8 mouse cellular contexts compared by ENCODE assay signal in genomic region chr11:90002231-90002986, GRCm38 (mm10). TPM values are rescaled to one million over a fixed set of nuclear protein-coding genes. Genes with fewer than 3 reads are reported as not detected.
A peak's percentile ranks its signal among the peaks of the same experiment; 100 is the strongest.
DNase-seq lines count a peak whose midpoint lies in the region; ATAC-seq and TF ChIP-seq lines count a peak whose summit lies in the region.

TSS of gene Pctp (minus strand) at chr11:90002894.

- TF ChIP-seq CTCF in CH12.LX (conservative IDR thresholded peaks at IDR 0.05 in 1 of 2, IDR thresholded peaks at IDR 0.05 in 1 of 2; ENCODE audit: low read depth in 2 of 2, low read length in 2 of 2), result no peak
- TF ChIP-seq CTCF in kidney, postnatal 0 days (IDR thresholded peaks at IDR 0.05; ENCODE audit: low read depth), result no peak

- TF ChIP-seq RAD21 in CH12.LX (IDR thresholded peaks at IDR 0.05; ENCODE audit: low read depth, low read length), result no peak

- H3K27ac ChIP-seq in CH12.LX (ENCODE audit: insufficient read depth, low read depth), result no peak within 1 kb of the TSS
- peak within 1 kb of the TSS; percentile 63; the same call in 1 of the 2 replicates for H3K27ac ChIP-seq in brown adipose tissue, adult 24 weeks (replicated peaks; ENCODE audit: low read depth, low read length)
- H3K27ac ChIP-seq in heart, embryonic 13.5 days (replicated peaks), result peak within 1 kb of the TSS; percentile 48; the same call in 1 of the 2 replicates
- peak within 1 kb of the TSS; percentile 73 for H3K27ac ChIP-seq in kidney, postnatal 0 days
- H3K27ac ChIP-seq in neural tube, embryonic 13.5 days (replicated peaks), result no peak within 1 kb of the TSS

- H3K36me3 ChIP-seq in CH12.LX (replicated peaks in 1 of 2; ENCODE audit: control insufficient read depth in 1 of 2, insufficient read depth in 1 of 2, low read length in 1 of 2), result peaks cover 0 to 34% of the 10 kb centered on the region in 2 experiments
- no peaks in the 10 kb centered on the region; the same call in 1 of the 2 replicates for H3K36me3 ChIP-seq in erythroblast, embryonic 14.5 days (ENCODE audit: control insufficient read depth)
- H3K36me3 ChIP-seq in heart, embryonic 13.5 days, result no peaks in the 10 kb centered on the region
- no peaks in the 10 kb centered on the region for H3K36me3 ChIP-seq in kidney, postnatal 0 days (ENCODE audit: insufficient read depth, low read length)
- no peaks in the 10 kb centered on the region for H3K36me3 ChIP-seq in neural tube, embryonic 13.5 days

- H3K4me3 ChIP-seq in CH12.LX (replicated peaks in 1 of 3; ENCODE audit: low read depth in 2 of 3, low read length in 2 of 3, poor library complexity in 1 of 3), result peak within 1 kb of the TSS; percentile 65 to 85 (median 72)
- peak within 1 kb of the TSS; percentile 73 for H3K4me3 ChIP-seq in brown adipose tissue, adult 24 weeks (ENCODE audit: insufficient read depth, low read depth, low read length)
- peak within 1 kb of the TSS; percentile 66 for H3K4me3 ChIP-seq in erythroblast, embryonic 14.5 days (replicated peaks)
- peak within 1 kb of the TSS; percentile 75 for H3K4me3 ChIP-seq in heart, embryonic 13.5 days
- H3K4me3 ChIP-seq in kidney, postnatal 0 days (replicated peaks; ENCODE audit: low read depth, low read length), result peak within 1 kb of the TSS; percentile 34
- H3K4me3 ChIP-seq in neural tube, embryonic 13.5 days, result peak within 1 kb of the TSS; percentile 43

- peaks cover 3% of the 10 kb centered on the region for H3K27me3 ChIP-seq in CH12.LX (replicated peaks)
- H3K27me3 ChIP-seq in erythroblast, embryonic 14.5 days (ENCODE audit: control insufficient read depth), result no peaks in the 10 kb centered on the region
- H3K27me3 ChIP-seq in heart, embryonic 13.5 days (replicated peaks), result no peaks in the 10 kb centered on the region
- no peaks in the 10 kb centered on the region for H3K27me3 ChIP-seq in kidney, postnatal 0 days (ENCODE audit: insufficient read depth, low read length)
- H3K27me3 ChIP-seq in neural tube, embryonic 13.5 days, result peaks cover 11% of the 10 kb centered on the region; the same call in 1 of the 2 replicates

- peak; percentile 96 for TF ChIP-seq POLR2A in CH12.LX (IDR thresholded peaks at IDR 0.05; ENCODE audit: low read depth, low read length)

- TF ChIP-seq EP300 in CH12.LX (IDR thresholded peaks at IDR 0.05; ENCODE audit: low read length), result 0 out of 2 replicates have a peak, but pooled peaks have one; percentile 6

- peaks cover 4 to 24% of the 10 kb centered on the region in 2 experiments; a peak in 3 of 4 replicates for H3K4me1 ChIP-seq in CH12.LX (ENCODE audit: control insufficient read depth in 1 of 2, insufficient read depth in 2 of 2)
- peaks cover 3% of the 10 kb centered on the region; the same call in 1 of the 2 replicates for H3K4me1 ChIP-seq in brown adipose tissue, adult 24 weeks (ENCODE audit: control insufficient read depth, insufficient read depth, insufficient read length, low read length)
- peaks cover 10% of the 10 kb centered on the region for H3K4me1 ChIP-seq in erythroblast, embryonic 14.5 days (ENCODE audit: control insufficient read depth)
- peaks cover 12% of the 10 kb centered on the region for H3K4me1 ChIP-seq in heart, embryonic 13.5 days
- H3K4me1 ChIP-seq in kidney, postnatal 0 days (replicated peaks; ENCODE audit: insufficient read depth, low read length), result no peaks in the 10 kb centered on the region
- peaks cover 10% of the 10 kb centered on the region for H3K4me1 ChIP-seq in neural tube, embryonic 13.5 days (replicated peaks)

- H3K9me3 ChIP-seq in CH12.LX (replicated peaks; ENCODE audit: low read length), result no peaks in the 10 kb centered on the region
- no peaks in the 10 kb centered on the region for H3K9me3 ChIP-seq in erythroblast, embryonic 14.5 days (ENCODE audit: control insufficient read depth, low read length)
- no peaks in the 10 kb centered on the region for H3K9me3 ChIP-seq in heart, embryonic 13.5 days
- H3K9me3 ChIP-seq in kidney, postnatal 0 days (replicated peaks; ENCODE audit: low read length), result no peaks in the 10 kb centered on the region
- no peaks in the 10 kb centered on the region for H3K9me3 ChIP-seq in neural tube, embryonic 13.5 days

- H3K9ac ChIP-seq in CH12.LX (ENCODE audit: insufficient read depth, low read depth), result peak within 1 kb of the TSS; percentile 81
- H3K9ac ChIP-seq in heart, embryonic 13.5 days, result peak within 1 kb of the TSS; percentile 87
- peak within 1 kb of the TSS; percentile 53 for H3K9ac ChIP-seq in kidney, postnatal 0 days (ENCODE audit: low read depth, low read length)
- H3K9ac ChIP-seq in neural tube, embryonic 13.5 days, result peak within 1 kb of the TSS; percentile 64

- DNase-seq in CH12.LX (ENCODE audit: extremely low read depth), result peak; percentile 94
- peak; percentile 93 for DNase-seq in kidney, postnatal 0 days (ENCODE audit: low spot score)
- peak; percentile 87 to 91 for DNase-seq in lung, adult 18-20 months
- peak; percentile 85 for DNase-seq in testis, postnatal 14 days (ENCODE audit: low spot score)

- WGBS in heart, embryonic 13.5 days, result 10% methylated on average over 35 of the region's 35 CpGs
- 7% methylated on average over 35 of the region's 35 CpGs for WGBS in kidney, postnatal 0 days
- whole genome bisulfite sequencing in neural tube, embryonic 13.5 days, result 13% methylated on average over 35 of the region's 35 CpGs

- in situ Hi-C loops in CH12.LX (cut with MboI; ENCODE audit: low pct_ligation_motif_present, low pct_unique_long_range_greater_than_20kb, low sequenced_read_pairs), result no loop called here

- H3K79me2 ChIP-seq in CH12.LX (replicated peaks; ENCODE audit: control insufficient read depth, extremely low read depth, insufficient read depth, poor library complexity, severe bottlenecking), result no peaks in the 10 kb centered on the region

- peak; percentile 88 for ATAC-seq in heart, embryonic 13.5 days (ENCODE audit: extremely low read depth, insufficient number of reproducible peaks, low FRiP score, low TSS enrichment)
- peak; percentile 98 for ATAC-seq in kidney, postnatal 0 days (replicated peaks; ENCODE audit: low FRiP score, low read depth)
- ATAC-seq in neural tube, embryonic 13.5 days (ENCODE audit: low read depth), result peak; percentile 72

- dilution Hi-C loops in CH12.LX (cut with MboI; ENCODE audit: extremely low pct_ligation_motif_present, extremely low pct_unique_long_range_greater_than_20kb, low sequenced_read_pairs), result no loop called here

- H3K4me2 ChIP-seq in CH12.LX (ENCODE audit: insufficient read depth, low read depth, poor library complexity, severe bottlenecking), result peak within 1 kb of the TSS; percentile 90
- H3K4me2 ChIP-seq in heart, embryonic 13.5 days, result peak within 1 kb of the TSS; percentile 93
- H3K4me2 ChIP-seq in kidney, postnatal 0 days (ENCODE audit: low read length), result peak within 1 kb of the TSS; percentile 65
- peak within 1 kb of the TSS; percentile 66 for H3K4me2 ChIP-seq in neural tube, embryonic 13.5 days

TF ChIP-seq in CH12.LX, 34 proteins besides CTCF, POLR2A, EP300 and RAD21:
- TF ChIP-seq PAX5 (IDR thresholded peaks at IDR 0.05; ENCODE audit: low read length), result no peak
- TF ChIP-seq NELFE (IDR thresholded peaks at IDR 0.05; ENCODE audit: low read depth, low read length), result peak; percentile 81
- TF ChIP-seq MYC (IDR thresholded peaks at IDR 0.05; ENCODE audit: low read depth, low read length), result no peak
- no peak for TF ChIP-seq SMC3 (IDR thresholded peaks at IDR 0.05; ENCODE audit: low read depth, low read length)
- TF ChIP-seq UBTF (IDR thresholded peaks at IDR 0.05; ENCODE audit: low read depth, low read length), result no peak
- peak; percentile 69 for TF ChIP-seq SIN3A (IDR thresholded peaks at IDR 0.05; ENCODE audit: low read length)
- no peak for TF ChIP-seq E2F4 (IDR thresholded peaks at IDR 0.05; ENCODE audit: insufficient replicate concordance, low read depth, low read length)
- TF ChIP-seq NRF1 (IDR thresholded peaks at IDR 0.05; ENCODE audit: low read depth, low read length), result peak; percentile 43
- TF ChIP-seq MXI1 (IDR thresholded peaks at IDR 0.05; ENCODE audit: low read depth, low read length), result peak; percentile 89
- TF ChIP-seq MEF2A (IDR thresholded peaks at IDR 0.05; ENCODE audit: borderline replicate concordance, low read depth, low read length), result no peak
- no peak for TF ChIP-seq USF1 (IDR thresholded peaks at IDR 0.05; ENCODE audit: low read depth, low read length)
- peak; percentile 62 for TF ChIP-seq MAX (IDR thresholded peaks at IDR 0.05; ENCODE audit: low read length)
- no peak for TF ChIP-seq ZC3H11A (IDR thresholded peaks at IDR 0.05; ENCODE audit: low read depth, low read length)
- peak; percentile 54 for TF ChIP-seq ZMIZ1 (IDR thresholded peaks at IDR 0.05; ENCODE audit: low read depth, low read length)
- no peak for TF ChIP-seq POLR2AphosphoS2 (IDR thresholded peaks at IDR 0.05; ENCODE audit: low read depth, low read length)
- TF ChIP-seq USF2 (conservative IDR thresholded peaks at IDR 0.05; ENCODE audit: low read depth, low read length), result no peak
- TF ChIP-seq RCOR1 (conservative IDR thresholded peaks at IDR 0.05; ENCODE audit: low read depth, low read length), result no peak
- peak; percentile 89 for TF ChIP-seq ELF1 (IDR thresholded peaks at IDR 0.05; ENCODE audit: low read depth, low read length)
- no peak for TF ChIP-seq BHLHE40 (IDR thresholded peaks at IDR 0.05; ENCODE audit: low read depth, low read length)
- no peak for TF ChIP-seq JUND (conservative IDR thresholded peaks at IDR 0.05; ENCODE audit: low read depth, low read length)
- peak; percentile 82 for TF ChIP-seq TCF12 (IDR thresholded peaks at IDR 0.05; ENCODE audit: low read depth, low read length)
- TF ChIP-seq GABPA (IDR thresholded peaks at IDR 0.05; ENCODE audit: insufficient replicate concordance, low read depth, low read length), result no peak
- peak; percentile 78 for TF ChIP-seq MAZ (IDR thresholded peaks at IDR 0.05; ENCODE audit: low read depth, low read length)
- TF ChIP-seq CHD2 (IDR thresholded peaks at IDR 0.05; ENCODE audit: low read length), result peak; percentile 53; the same call in 1 of the 2 replicates
- TF ChIP-seq ETS1 (conservative IDR thresholded peaks at IDR 0.05; ENCODE audit: low read depth, low read length), result no peak
- TF ChIP-seq HCFC1 (IDR thresholded peaks at IDR 0.05; ENCODE audit: low read depth, low read length), result peak; percentile 62

RNA-seq across cellular contexts. Expression of gene Pctp, which starts in this region (rescaled TPM):
- total RNA-seq in CH12.LX (2012; rRNA removed) (23.0 and 24.6 TPM in 2 replicates), CH12.LX (2014; rRNA removed) (26.0 and 28.0 TPM in 2 replicates)
- 31.5 and 31.8 TPM in 2 replicates for polyA plus RNA-seq in CH12.LX (2012; ENCODE audit: insufficient read length, low read depth)
- polyA plus RNA-seq in brown adipose tissue, adult 24 weeks (2012; ENCODE audit: insufficient read depth, insufficient read length, missing spikeins), result 6.2 and 11.4 TPM in 2 replicates
- 0.01 and 0.05 TPM in 2 replicates for polyA plus RNA-seq in erythroblast, embryonic 14.5 days (2012)
- polyA plus RNA-seq in heart, embryonic 13.5 days (2015; fragmentation: Nextera tagmentation; extraction: Ambion mirVana), result 11.3 and 12.9 TPM in 2 replicates
- 11.7 and 13.9 TPM in 2 replicates for polyA plus RNA-seq in kidney, postnatal 0 days (2015; fragmentation: Nextera tagmentation; extraction: Ambion mirVana)
- 2.7 and 3.5 TPM in 2 replicates for polyA plus RNA-seq in neural tube, embryonic 13.5 days (2015; fragmentation: Nextera tagmentation; extraction: Ambion mirVana)

Comparison
In these comparisons a context has a peak if more than half of its experiments do, and no peak if none do; other contexts are left out.
1. H3K27ac ChIP-seq: peak in brown adipose tissue, adult 24 weeks (single experiment), heart, embryonic 13.5 days (single experiment) and kidney, postnatal 0 days (single experiment); none in CH12.LX (single experiment) and neural tube, embryonic 13.5 days (single experiment).
2. Peak in every context shown above with its lines, with median percentiles within 50 percentile points of each other: DNase-seq, H3K4me2 ChIP-seq, H3K4me3 ChIP-seq, H3K9ac ChIP-seq and ATAC-seq.